Mouse (Mus musculus) frontal cortex, postnatal 36 days (tissue): ENCODE data around the gene Cpox.

Experiments
- DNase-seq, 2 experiments: peaks; one replicate each; pipeline ENCODE4 v3.0.0; 2022; ENCODE audit warnings: low spot score in 2 of 2

Cpox gene

GRCm38 (mm10) chr16:58751314-58751713 lies 81.2 kb downstream of the Cpox start:
- no peak for DNase-seq

- no peak for DNase-seq
These were observed 86.1 kb downstream of the Cpox start for GRCm38 (mm10) chr16:58756191-58756590.

DNA sequence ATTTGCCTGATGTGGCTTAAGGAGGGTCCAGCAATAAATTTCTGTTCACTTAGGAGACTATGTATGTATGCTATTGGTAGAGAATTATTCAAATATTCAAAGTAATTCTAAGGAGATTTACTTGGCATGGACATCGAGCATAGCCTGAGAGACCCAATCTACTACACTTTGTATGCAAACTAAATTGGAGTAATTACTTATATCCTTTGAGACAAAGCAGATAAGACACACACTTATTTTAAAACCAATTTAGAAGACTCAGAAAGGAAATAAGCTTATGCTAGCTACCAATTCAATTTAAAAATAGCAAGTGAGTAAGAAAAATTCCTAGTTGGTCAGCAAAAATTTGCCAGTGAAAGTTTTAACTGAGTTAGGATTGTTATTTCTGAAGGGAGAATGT lies 93.0 kb downstream of the Cpox start, which contains the start of gene Olfr172:
Gene Olfr172 (minus strand): TSS at position 101 of the 400 bp plus-strand sequence.
- DNase-seq: no peak
